Mouse (Mus musculus) heart, adult 11 months (tissue): Measurements from ENCODE around the gene Tnfsf9.

ENCODE experiments used
- DNase-seq: peaks from one replicate; pipeline ENCODE4 v3.0.0; 2022

Gene Tnfsf9

GRCm38 (mm10) chr17:57105181-57106034 is at the start of gene Tnfsf9:
Tnfsf9 (plus strand) TSS chr17:57105325.
- peak; percentile 97 for DNase-seq

DNA sequence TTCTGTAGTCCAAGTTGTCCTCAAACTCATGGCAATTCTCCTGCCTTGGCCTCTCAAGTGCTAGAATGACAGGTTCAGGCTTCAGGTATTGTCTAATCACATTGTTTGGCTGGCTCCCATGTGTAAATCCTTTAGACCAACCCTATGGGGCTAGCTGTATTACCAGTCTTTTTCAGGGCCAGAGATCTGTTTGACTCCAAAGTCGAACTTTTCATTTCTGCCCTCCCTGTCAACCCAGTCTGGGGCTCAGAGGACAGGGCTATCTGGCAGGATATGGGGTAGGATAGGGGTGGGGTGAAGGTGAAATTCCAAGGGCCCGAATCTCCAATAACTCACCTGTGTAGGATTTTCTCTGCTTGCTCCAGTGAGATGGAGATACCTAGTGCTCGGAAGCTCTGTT is 48.9 kb upstream of the Tnfsf9 start:
- no peak for DNase-seq

DNA sequence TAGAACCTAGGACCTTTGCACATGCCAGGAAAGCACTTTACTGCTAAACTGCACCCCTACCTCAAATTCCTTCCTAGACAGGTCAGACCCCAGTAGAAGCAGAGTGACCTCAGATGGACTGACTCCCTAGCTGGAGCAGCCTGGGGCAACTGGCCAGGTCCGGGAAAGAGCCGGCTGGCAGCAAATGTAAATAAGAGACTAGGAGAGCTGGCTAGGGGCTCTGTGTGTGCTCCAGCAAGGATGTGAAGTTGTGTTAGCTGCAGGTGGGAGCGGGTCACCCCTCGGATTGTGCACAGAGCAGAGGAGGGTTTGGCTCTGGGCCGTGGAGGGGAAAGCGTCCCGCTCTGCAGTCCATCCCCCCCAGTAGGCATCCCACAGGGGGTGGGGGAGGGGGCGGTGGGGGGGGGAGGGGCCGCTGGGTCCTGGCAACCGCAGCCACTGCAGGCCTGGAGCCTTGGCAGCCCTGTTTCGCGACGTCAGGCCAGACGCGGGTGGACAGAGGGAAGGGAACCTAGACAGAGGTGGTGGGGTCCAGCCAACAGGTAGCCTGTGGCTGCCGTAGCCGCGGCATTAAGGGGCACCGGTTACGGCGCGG is 46.1 kb upstream of the Tnfsf9 start, which contains the start of gene Crb3:
Gene Crb3 (plus strand): TSS at position 215 of the 595 bp plus-strand sequence.
- DNase-seq = peak; percentile 96

GRCm38 (mm10) chr17:57059486-57059977 is 45.6 kb upstream of the Tnfsf9 start, which contains the start of gene Slc25a23:
Slc25a23 (minus strand) TSS chr17:57059863.
- peak; percentile 98 for DNase-seq

- peak; percentile 100 for DNase-seq
Observed at GRCm38 (mm10) chr17:57060231-57060801, 44.8 kb upstream of the Tnfsf9 start.

DNA sequence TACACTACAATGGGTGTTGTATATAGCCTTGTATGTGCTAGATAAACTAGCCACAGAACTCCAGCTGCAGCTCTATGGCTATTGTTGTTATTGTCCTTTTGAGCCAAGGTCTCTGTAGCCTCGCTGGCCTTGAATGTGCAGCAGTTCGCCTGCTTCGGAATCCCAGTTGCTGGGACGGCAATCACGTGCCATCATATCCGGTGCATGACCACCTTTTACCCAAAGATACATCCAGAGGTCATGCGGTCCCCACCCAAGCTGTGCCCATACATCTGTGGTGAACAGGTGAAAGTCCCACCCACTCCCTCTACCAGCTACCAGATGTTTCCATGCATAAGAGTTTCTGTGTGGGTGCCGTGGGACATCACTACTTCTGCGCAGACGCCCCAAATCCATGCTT is 44.1 kb upstream of the Tnfsf9 start:
- DNase-seq = peak; percentile 91

- DNase-seq = peak; percentile 91
Observed at GRCm38 (mm10) chr17:57062011-57062521, 43.1 kb upstream of the Tnfsf9 start.

DNA sequence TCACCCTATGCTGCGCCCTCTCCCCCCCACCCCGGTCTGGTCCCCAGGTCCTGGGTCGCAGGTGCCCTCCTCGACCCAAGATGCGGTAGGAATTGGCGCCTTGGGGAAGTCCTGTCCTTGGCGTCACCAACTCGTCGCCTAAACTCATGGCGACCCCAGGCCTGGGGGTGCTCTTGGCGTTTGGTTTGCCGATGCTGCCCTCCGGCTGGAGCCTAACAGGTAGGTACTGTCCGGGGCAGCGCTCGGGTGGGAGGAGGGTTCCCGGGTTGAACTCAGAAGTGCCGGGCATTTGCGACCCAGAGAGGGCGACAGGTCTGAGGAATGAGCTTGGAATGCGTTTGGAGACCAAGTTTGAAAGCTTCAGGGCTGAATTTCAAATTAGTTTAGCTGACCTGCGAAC is 42.6 kb upstream of the Tnfsf9 start:
- peak; percentile 89 for DNase-seq

DNA sequence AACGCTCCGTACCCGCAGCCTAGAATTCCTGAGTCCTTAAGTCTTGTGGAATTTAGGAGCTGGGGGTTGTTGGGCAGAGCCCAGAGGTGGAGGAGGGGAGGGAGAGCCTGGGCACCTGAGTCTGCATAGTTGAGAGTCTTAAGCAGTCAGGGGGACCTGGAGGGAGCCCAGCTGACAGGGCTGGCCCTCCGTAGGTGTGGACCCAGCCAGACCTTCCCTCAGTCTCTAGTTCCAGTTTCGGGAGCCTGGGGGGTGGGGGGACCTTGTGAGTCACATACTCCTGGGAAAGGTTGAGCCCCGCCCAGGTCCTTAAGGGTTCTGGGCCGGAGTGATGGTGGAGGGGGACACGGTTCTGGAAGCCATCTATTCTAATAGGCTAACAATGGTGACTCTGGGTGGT is 42.1 kb upstream of the Tnfsf9 start:
- no peak for DNase-seq

DNA sequence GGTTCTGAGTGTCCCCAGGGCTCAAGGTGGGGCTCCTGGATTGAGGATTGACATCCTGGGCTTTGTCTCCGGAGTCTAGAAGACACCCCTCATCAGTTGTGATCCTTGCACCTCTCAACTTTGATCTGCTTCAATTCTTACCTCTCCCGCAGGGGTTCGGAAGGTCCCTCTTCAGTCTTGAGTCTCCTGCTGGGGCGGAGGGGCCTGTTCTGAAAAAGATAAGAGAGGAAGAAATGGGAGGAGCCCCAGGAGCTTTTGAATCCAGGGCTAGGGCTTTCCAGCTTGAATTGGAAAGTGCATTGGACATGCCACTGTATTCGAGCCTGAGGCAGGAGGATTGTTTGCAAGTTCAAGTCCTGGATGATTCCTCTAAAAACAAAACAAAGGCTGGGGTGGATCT is 38.2 kb upstream of the Tnfsf9 start:
- no peak for DNase-seq

- DNase-seq = no peak
Observed at GRCm38 (mm10) chr17:57070272-57070671, 34.9 kb upstream of the Tnfsf9 start.

GRCm38 (mm10) chr17:57070699-57071098 is 34.4 kb upstream of the Tnfsf9 start:
- no peak for DNase-seq

DNA sequence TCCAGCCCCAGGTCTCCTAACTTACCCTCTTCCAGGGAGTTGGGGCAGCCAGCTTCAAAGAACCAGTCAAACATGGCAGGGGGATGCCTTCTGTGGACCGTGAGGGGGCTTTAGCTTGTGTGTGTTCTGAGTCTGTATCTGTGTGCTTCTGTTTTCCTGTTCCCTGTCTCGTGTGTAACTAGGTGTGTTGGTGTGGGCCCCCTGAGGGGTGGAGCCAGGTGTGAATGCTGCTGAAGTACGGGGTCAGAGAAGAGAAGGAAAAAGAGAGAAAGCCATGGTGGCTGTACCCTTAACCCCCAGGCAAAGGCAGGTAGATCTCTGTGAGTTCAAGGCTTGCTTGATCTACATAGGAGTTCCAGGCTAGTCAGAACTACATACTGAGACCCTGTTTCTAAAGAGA is 28.2 kb upstream of the Tnfsf9 start:
- DNase-seq = no peak

GRCm38 (mm10) chr17:57078336-57078735 is 26.8 kb upstream of the Tnfsf9 start, which contains the start of gene Dennd1c:
Dennd1c (minus strand) TSS chr17:57078514.
- peak; percentile 96 for DNase-seq

DNA sequence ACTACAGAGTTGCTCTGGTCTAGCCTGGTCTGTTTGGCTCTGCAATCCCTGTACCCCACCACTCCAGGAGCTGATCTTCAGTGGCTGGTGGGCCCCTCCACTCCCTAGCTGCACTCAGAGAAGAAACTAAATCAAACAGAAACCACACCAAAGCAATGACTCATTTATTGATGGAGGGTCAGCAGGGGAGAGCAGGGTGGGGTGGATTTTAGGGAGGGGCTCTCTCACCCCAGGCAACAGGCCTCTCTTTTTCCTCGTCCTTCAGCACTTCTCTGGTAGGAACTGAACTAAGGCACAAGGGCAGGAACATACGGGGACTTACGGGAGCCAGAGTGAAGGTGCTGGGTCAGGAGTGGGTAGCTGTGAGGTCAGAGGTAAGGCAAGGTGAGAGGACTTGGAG is 25.2 kb upstream of the Tnfsf9 start:
- no peak for DNase-seq

DNA sequence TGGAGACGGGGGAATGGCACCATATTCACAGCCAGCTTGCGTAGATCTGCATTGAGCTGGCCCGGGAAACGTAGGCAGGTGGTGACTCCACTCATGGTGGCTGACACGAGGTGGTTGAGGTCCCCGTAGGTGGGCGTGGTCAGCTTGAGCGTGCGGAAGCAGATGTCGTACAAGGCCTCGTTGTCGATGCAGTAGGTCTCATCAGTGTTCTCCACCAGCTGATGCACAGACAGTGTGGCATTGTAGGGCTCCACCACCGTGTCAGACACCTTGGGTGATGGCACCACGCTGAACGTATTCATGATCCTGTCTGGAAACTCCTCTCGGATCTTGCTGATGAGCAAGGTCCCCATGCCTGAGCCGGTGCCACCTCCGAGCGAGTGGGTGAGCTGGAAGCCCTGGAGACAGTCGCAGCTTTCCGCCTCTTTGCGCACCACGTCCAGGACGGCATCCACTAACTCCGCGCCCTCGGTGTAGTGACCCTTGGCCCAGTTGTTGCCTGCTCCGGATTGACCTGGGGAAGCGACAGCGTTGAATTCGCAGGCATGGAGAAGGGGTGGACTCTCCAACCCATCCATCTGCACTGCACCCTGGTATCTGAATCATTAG is 23.8 kb upstream of the Tnfsf9 start:
- DNase-seq = no peak

- DNase-seq = no peak
Observed at GRCm38 (mm10) chr17:57082481-57082880, 22.6 kb upstream of the Tnfsf9 start.

DNA sequence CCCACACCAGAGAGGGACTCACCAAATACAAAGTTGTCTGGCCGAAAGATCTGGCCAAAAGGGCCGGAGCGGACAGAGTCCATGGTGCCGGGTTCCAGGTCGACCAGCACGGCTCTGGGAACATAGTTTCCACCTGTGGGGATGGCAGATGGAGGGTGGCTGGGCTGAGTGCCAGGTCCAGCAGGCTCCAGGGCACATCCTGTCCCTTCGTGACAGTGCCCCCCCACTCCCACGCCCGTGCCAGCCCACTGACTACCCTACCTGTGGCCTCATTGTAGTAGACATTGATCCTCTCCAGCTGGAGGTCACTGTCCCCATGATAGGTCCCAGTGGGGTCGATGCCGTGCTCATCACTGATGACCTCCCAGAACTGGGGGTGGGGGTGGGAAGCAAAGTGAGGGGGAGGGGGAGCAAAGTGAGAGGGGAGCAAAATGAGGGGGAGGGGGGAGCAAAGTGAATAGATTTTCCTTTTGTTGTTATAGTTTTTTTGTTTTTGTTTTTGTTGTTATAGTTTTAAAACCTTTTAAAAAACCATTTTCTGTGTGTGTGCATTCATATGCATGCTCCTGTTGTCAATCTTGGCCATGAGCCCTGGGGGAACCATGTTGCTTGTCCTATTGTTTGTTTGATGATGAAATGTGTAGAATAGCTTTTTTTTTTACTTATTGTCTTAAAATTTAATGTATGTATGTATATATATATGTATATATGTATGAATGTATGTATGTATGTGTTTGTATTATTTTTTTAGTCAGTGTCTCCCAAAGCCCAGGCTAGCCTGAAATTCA is 19.0 kb upstream of the Tnfsf9 start:
- DNase-seq = no peak

DNA sequence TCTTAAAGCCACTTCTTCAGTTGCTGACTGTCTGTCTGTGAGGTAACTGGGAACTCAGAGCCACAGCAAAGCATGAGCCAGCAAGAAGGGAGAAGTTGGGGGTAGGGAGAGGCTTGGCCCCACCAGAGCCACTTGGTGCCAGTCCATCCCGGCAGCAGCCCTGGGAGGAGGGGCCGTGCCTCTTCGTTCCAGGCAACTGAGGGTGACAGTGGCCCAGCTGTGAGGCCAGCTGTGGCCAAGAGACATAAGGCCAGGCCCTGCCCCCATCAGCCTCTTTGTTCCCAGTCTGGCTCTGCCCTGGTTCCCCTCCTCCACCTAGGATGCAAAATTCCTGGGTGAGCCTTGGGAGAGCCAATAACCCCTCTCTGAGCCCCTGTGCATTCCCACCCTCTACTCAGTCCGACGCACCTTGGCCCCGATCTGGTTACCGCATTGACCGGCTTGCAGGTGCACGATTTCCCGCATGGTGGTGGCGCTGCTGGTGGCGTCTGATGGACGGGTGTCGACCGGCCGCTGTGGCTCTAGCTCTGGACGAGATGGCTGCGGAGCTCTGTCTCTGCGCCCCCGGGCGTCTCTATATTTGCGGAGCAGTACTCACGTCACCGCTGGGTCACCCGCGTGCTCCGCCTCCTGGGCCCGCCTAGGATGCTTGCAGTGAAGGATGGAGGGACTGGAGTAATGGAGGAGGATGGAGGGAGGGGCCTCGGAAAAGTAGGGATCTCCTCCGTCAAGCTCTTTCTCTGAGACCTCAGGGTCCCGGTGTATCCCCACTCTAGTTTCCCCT is 17.9 kb upstream of the Tnfsf9 start, which contains the start of gene Tubb4a:
Gene Tubb4a (minus strand): TSS at position 734 of the 784 bp plus-strand sequence.
- DNase-seq = peak; percentile 94

DNA sequence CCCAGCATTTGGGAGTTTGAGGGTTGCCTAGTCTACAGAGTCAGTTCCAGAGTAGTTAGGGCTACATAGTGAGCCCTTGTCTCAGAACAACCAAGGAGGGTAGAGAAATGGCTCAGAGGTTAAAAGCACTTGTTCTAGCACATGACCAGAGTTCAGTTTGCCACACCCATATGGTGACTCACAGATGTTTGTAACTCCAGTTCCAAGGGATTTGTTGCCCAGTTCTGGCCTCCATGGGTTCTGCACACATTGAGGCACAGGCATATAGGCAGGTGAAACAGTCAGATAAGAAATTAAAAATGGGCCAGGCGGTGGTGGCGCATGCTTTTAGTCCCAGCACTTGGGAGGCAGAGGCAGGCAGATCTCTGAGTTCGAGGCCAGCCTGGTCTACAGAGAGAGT is 10.9 kb upstream of the Tnfsf9 start:
- DNase-seq = no peak
